Mouse (Mus musculus): ENCODE measurements around the gene Cbx8.

GRCm38 (mm10) chr11:119035094-119035685 is 5.6 kb downstream of the Cbx8 start:
- no peak for TF ChIP-seq CTCF (IDR thresholded peaks at IDR 0.05; ENCODE audit: low read depth)
- TF ChIP-seq EP300 (optimal IDR thresholded peaks at IDR 0.05), result no peak

Data from stomach, postnatal 0 days (tissue).